Mouse (Mus musculus) spleen, adult 2 months (tissue): ENCODE measurements around the gene Cracr2b. TPM values are rescaled to one million over a fixed set of nuclear protein-coding genes. Genes with fewer than 3 reads are reported as not detected.
"Not testable (repeated sequence)": the region's sequence is repeated elsewhere in the genome, so short reads cannot be mapped to it uniquely, and the experiment has no call there.

Experiments
- DNase-seq, 2 experiments: peaks; one replicate each; pipeline versions ENCODE4 v3.0.0 to v3.0.0-alpha.2; 2012 to 2021; ENCODE audit warnings: low spot score in 2 of 2, low read depth in 1 of 2
- H3K27ac ChIP-seq: fragments of 200-500 bp; 2 replicates; pipeline ENCODE4 v1.5.1; 2012; ENCODE audit warnings: low read length, inconsistent platforms; ENCODE audit not compliant: insufficient read depth
- H3K27me3 ChIP-seq: fragments of 200-500 bp; 2 replicates; pipeline ENCODE4 v1.6.1; 2012; ENCODE audit warnings: mild to moderate bottlenecking, moderate library complexity, low read length, inconsistent platforms; ENCODE audit not compliant: control insufficient read depth, insufficient read depth
- H3K36me3 ChIP-seq: fragments of 200-500 bp; 2 replicates; pipeline ENCODE4 v1.6.1; 2012; ENCODE audit warnings: mild to moderate bottlenecking, low read length, inconsistent platforms; ENCODE audit not compliant: control insufficient read depth, insufficient read depth
- H3K4me1 ChIP-seq: fragments of 200-500 bp; 2 replicates; pipeline ENCODE4 v1.6.1; 2011; ENCODE audit warnings: inconsistent platforms; ENCODE audit not compliant: control insufficient read depth, insufficient read depth, insufficient read length
- H3K4me3 ChIP-seq: fragments of 200-500 bp; 2 replicates; pipeline ENCODE4 v1.5.1; 2011; ENCODE audit warnings: mild to moderate bottlenecking, inconsistent platforms; ENCODE audit not compliant: insufficient read depth, insufficient read length; ENCODE audit errors: extremely low read depth
- CTCF ChIP-seq: fragments of 200-500 bp; IDR thresholded peaks from 2 replicates; pipeline ENCODE4 v1.5.1; 2011; ENCODE audit warnings: mild to moderate bottlenecking, inconsistent platforms; ENCODE audit not compliant: insufficient read depth, insufficient read length, insufficient replicate concordance; ENCODE audit errors: extremely low read depth
- POLR2A ChIP-seq: fragments of 200-500 bp; IDR thresholded peaks from 2 replicates; pipeline ENCODE4 v1.6.1; 2011; ENCODE audit warnings: low read depth, low read length, inconsistent platforms
- WGBS: fragments of 180-500 bp; shearing (Covaris S2); methylation state at CpG from one replicate; pipeline ENCODE4 v1.1.7; 2018; 5-methylcytosine and 5-hydroxymethylcytosine counted together
- polyA plus RNA-seq: library from polyadenylated mRNA; depleted of rRNA; stranded (reverse); fragments of >200 nt; gene quantifications from 2 replicates; pipeline ENCODE4 v1.2.3, GENCODE M21; 2012

Cracr2b gene
- polyA plus RNA-seq, 1 experiment, result 17.7 TPM

- WGBS, result 18% methylated on average over 12 of the region's 12 CpGs
- Histone ChIP-seq H3K36me3 (no peaks in the 10 kb centered on the region), H3K27me3 (no peaks in the 10 kb centered on the region), H3K27ac (no peak overlapping the region), H3K4me3 (peak overlapping the region; percentile 71), H3K4me1 (peaks cover 12% of the 10 kb centered on the region; the same call in 1 of the 2 replicates)
- TF ChIP-seq CTCF (no peak), POLR2A (no peak)
- no peak for DNase-seq
Measured at GRCm38 (mm10) chr7:141443081-141443821, 17.6 kb upstream of the Cracr2b start.

- DNase-seq, result peak in 1 of 2 experiments; percentile 30
- H3K36me3 ChIP-seq, result peaks cover 2% of the 10 kb centered on the region; the same call in 1 of the 2 replicates
- TF ChIP-seq CTCF, result no peak
- peak; percentile 21; the same call in 1 of the 2 replicates for TF ChIP-seq POLR2A
- no peak within 1 kb of the TSS for H3K27ac ChIP-seq
- H3K27me3 ChIP-seq, result no peaks in the 10 kb centered on the region
- WGBS, result under 1% methylated on average over 25 of the region's 25 CpGs
- H3K4me3 ChIP-seq, result peak within 1 kb of the TSS; percentile 71
- H3K4me1 ChIP-seq, result peaks cover 12% of the 10 kb centered on the region; the same call in 1 of the 2 replicates
Measured at GRCm38 (mm10) chr7:141443828-141444237, 17.1 kb upstream of the Cracr2b start, which contains the start of gene Pidd1. Pidd1 (minus strand) TSS chr7:141444025.

DNA sequence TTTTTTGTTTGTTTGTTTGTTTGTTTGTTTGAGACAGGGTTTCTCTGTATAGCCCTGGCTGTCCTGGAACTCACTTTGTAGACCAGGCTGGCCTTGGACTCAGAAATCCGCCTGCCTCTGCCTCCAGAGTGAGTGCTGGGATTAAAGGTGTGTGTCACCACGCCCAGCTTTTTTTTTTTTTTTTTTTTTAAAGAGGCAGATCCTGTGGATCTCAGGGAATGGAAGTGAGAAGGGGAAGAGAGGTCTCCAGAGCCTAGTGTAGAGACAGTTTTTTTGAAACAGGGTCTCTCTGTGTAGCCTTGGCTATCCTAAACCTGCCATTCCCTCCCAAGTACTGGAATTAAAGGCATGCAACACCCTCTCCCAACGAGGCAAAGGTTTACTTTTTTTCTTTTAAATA is 14.5 kb upstream of the Cracr2b start:
- H3K27ac ChIP-seq, H3K36me3 ChIP-seq, DNase-seq, H3K4me3 ChIP-seq, H3K27me3 ChIP-seq: not testable (repeated sequence)
- peaks cover 12% of the 10 kb centered on the region; the same call in 1 of the 2 replicates for H3K4me1 ChIP-seq
- WGBS, result 89% methylated on average over 3 of the region's 3 CpGs

DNA sequence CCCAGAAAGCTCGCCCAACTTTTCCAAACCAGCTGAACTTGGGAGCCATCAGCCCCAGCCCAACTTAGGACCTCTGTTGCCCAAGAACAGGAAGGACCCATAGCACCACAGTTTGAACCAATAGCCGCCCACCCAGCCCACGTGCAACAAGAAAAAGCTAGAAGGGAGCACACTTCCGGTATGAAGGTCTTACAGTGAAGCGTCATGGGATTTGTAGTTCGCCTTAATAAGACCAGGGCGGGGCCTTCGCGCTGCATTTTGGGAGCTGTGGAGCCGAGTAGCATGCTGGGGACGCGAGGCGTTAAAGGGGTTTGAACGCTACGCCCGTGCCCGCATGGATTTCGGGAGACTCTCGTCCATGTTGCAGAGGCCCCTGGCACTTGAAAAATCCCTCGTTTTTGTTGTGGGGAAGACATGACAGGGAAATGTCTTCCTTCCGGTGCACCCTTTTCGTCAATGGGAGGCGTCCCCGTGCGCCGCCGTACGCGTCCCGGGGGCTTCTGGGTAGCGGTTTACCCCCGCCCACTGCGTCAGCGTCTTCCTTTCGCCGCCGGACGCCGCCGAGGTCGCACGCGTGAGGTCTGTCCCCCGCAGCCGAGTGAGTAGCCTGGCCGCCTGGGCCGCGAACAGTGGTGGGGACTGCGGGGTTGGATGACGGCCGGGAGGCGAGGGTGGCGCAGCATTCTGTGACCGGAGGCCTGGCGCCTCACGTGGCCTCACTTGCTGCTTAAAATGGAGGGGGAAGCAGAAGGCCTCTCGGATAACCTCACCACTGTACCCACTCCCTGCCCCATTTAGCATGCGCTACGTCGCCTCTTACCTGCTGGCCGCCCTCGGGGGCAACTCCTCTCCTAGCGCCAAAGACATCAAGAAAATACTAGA is 13.5 kb upstream of the Cracr2b start, which contains the start of gene Rplp2:
Rplp2 (plus strand) TSS at position 261 of the 882 bp plus-strand sequence.
- H3K27me3 ChIP-seq, result no peaks in the 10 kb centered on the region
- H3K27ac ChIP-seq, result peak within 1 kb of the TSS; percentile 95
- H3K4me1 ChIP-seq, result peaks cover 12% of the 10 kb centered on the region; the same call in 1 of the 2 replicates
- peak within 1 kb of the TSS; percentile 95 for H3K4me3 ChIP-seq
- peak; percentile 91 for DNase-seq
- H3K36me3 ChIP-seq, result peaks cover 12% of the 10 kb centered on the region
- TF ChIP-seq CTCF, result no peak
- TF ChIP-seq POLR2A, result peak; percentile 83
- under 1% methylated on average over 63 of the region's 63 CpGs for WGBS

- TF ChIP-seq POLR2A (no peak), CTCF (no peak)
- peak in 1 of 2 experiments; percentile 2 for DNase-seq
- no peak overlapping the region for H3K4me3 ChIP-seq
- peaks cover 11% of the 10 kb centered on the region; the same call in 1 of the 2 replicates for H3K4me1 ChIP-seq
- peaks cover 12% of the 10 kb centered on the region for H3K36me3 ChIP-seq
- no peaks in the 10 kb centered on the region for H3K27me3 ChIP-seq
- H3K27ac ChIP-seq, result no peak overlapping the region
Measured at GRCm38 (mm10) chr7:141451928-141452327, 9.0 kb upstream of the Cracr2b start.

- 76% methylated on average over 2 of the region's 2 CpGs for WGBS
- Histone ChIP-seq H3K4me3 (no peak overlapping the region), H3K27ac (no peak overlapping the region), H3K36me3 (peaks cover 24% of the 10 kb centered on the region), H3K27me3 (no peaks in the 10 kb centered on the region), H3K4me1 (peaks cover 11% of the 10 kb centered on the region; the same call in 1 of the 2 replicates)
- TF ChIP-seq CTCF (no peak), POLR2A (no peak)
- no peak for DNase-seq
Measured at GRCm38 (mm10) chr7:141453636-141454035, 7.3 kb upstream of the Cracr2b start.
